In genomic region chr1:131688475-131688874, GRCm38 (mm10) we compare ENCODE assay signal across 8 mouse cellular contexts. TPM values are rescaled to one million over a fixed set of nuclear protein-coding genes. Genes with fewer than 3 reads are reported as not detected.
DNase-seq lines count a peak whose midpoint lies in the region; ATAC-seq and TF ChIP-seq lines count a peak whose summit lies in the region.

Gene Rab7b, plus strand, starts transcription at chr1:131688695.

- intact Hi-C loops in heart, adult 2 months (cut with DNase I), result no loop called here

- peak; percentile 68 for TF ChIP-seq POLR2A in heart, adult 2 months (IDR thresholded peaks at IDR 0.05; ENCODE audit: insufficient read depth, low read depth, low read length)
- TF ChIP-seq POLR2A in small intestine, adult 2 months (IDR thresholded peaks at IDR 0.05; ENCODE audit: low read depth, low read length), result no peak

- TF ChIP-seq EP300 in heart, adult 2 months (IDR thresholded peaks at IDR 0.05; ENCODE audit: insufficient read depth, low read depth, low read length), result no peak

- H3K79me2 ChIP-seq in heart, adult 2 months (replicated peaks; ENCODE audit: control insufficient read depth, insufficient read depth, low read length), result no peaks in the 10 kb centered on the region

- WGBS in heart, adult 2 months, result 46% methylated on average over 8 of the region's 8 CpGs
- WGBS in heart, embryonic 10.5 days, result 61% methylated on average over 8 of the region's 8 CpGs
- 44% methylated on average over 8 of the region's 8 CpGs for WGBS in embryonic facial prominence, embryonic 15.5 days
- 40% methylated on average over 8 of the region's 8 CpGs for WGBS in small intestine, adult 2 months
- WGBS in hindbrain, postnatal 0 days, result 59% methylated on average over 8 of the region's 8 CpGs

- peak within 1 kb of the TSS; percentile 39 for H3K4me3 ChIP-seq in heart, adult 2 months
- no peak within 1 kb of the TSS for H3K4me3 ChIP-seq in heart, embryonic 10.5 days
- H3K4me3 ChIP-seq in embryonic facial prominence, embryonic 15.5 days (replicated peaks), result peak within 1 kb of the TSS; percentile 30
- peak within 1 kb of the TSS; percentile 58 for H3K4me3 ChIP-seq in small intestine, adult 2 months (ENCODE audit: low read depth, low read length)
- H3K4me3 ChIP-seq in hindbrain, postnatal 0 days (ENCODE audit: low read length), result no peak within 1 kb of the TSS

- H3K4me1 ChIP-seq in heart, adult 2 months (ENCODE audit: control insufficient read depth, insufficient read depth, low read length), result no peaks in the 10 kb centered on the region; the same call in 1 of the 2 replicates
- peaks cover 19% of the 10 kb centered on the region for H3K4me1 ChIP-seq in heart, embryonic 10.5 days
- H3K4me1 ChIP-seq in embryonic facial prominence, embryonic 15.5 days, result peaks cover 21% of the 10 kb centered on the region
- 0 out of 2 replicates have a peak, but pooled peaks cover 3% of the 10 kb centered on the region for H3K4me1 ChIP-seq in small intestine, adult 2 months (ENCODE audit: control insufficient read depth, insufficient read depth, insufficient read length, low read length)
- H3K4me1 ChIP-seq in hindbrain, postnatal 0 days (ENCODE audit: insufficient read depth, low read length), result no peaks in the 10 kb centered on the region

- peak; percentile 79 to 80 for DNase-seq in heart, adult 2 months
- DNase-seq in heart, embryonic 10.5 days (ENCODE audit: low spot score), result no peak
- DNase-seq in kidney, postnatal 36 days, result peak; percentile 20 to 38
- DNase-seq in hindbrain, postnatal 0 days (ENCODE audit: low spot score), result no peak
- DNase-seq in left cerebral cortex, adult 8-10 months (ENCODE audit: low spot score in 2 of 2), result no peak
- DNase-seq in spleen, postnatal 14 days (ENCODE audit: low spot score in 2 of 2), result no peak

- H3K36me3 ChIP-seq in heart, adult 2 months (ENCODE audit: control insufficient read depth, insufficient read depth, low read length), result no peaks in the 10 kb centered on the region
- H3K36me3 ChIP-seq in heart, embryonic 10.5 days, result no peaks in the 10 kb centered on the region
- H3K36me3 ChIP-seq in embryonic facial prominence, embryonic 15.5 days, result no peaks in the 10 kb centered on the region
- no peaks in the 10 kb centered on the region for H3K36me3 ChIP-seq in small intestine, adult 2 months (ENCODE audit: control insufficient read depth, insufficient read depth, low read length)
- H3K36me3 ChIP-seq in hindbrain, postnatal 0 days (ENCODE audit: insufficient read depth, low read length), result no peaks in the 10 kb centered on the region

- no peak for ATAC-seq in embryonic facial prominence, embryonic 15.5 days (ENCODE audit: insufficient number of reproducible peaks, low FRiP score, low TSS enrichment, low read depth)
- ATAC-seq in hindbrain, postnatal 0 days, result no peak

- peak within 1 kb of the TSS; percentile 75 for H3K27ac ChIP-seq in heart, adult 2 months
- no peak within 1 kb of the TSS; the same call in 1 of the 2 replicates for H3K27ac ChIP-seq in heart, embryonic 10.5 days
- H3K27ac ChIP-seq in embryonic facial prominence, embryonic 15.5 days (replicated peaks), result peak within 1 kb of the TSS; percentile 87
- peak within 1 kb of the TSS; percentile 63 for H3K27ac ChIP-seq in small intestine, adult 2 months (ENCODE audit: insufficient read depth, low read depth, low read length)
- no peak within 1 kb of the TSS for H3K27ac ChIP-seq in hindbrain, postnatal 0 days

- no peaks in the 10 kb centered on the region for H3K27me3 ChIP-seq in heart, adult 2 months (ENCODE audit: control insufficient read depth, insufficient read depth, low read length)
- no peaks in the 10 kb centered on the region for H3K27me3 ChIP-seq in heart, embryonic 10.5 days (ENCODE audit: insufficient read depth, poor library complexity, severe bottlenecking)
- H3K27me3 ChIP-seq in embryonic facial prominence, embryonic 15.5 days, result no peaks in the 10 kb centered on the region
- H3K27me3 ChIP-seq in small intestine, adult 2 months (ENCODE audit: control insufficient read depth, insufficient read depth, low read length), result no peaks in the 10 kb centered on the region
- H3K27me3 ChIP-seq in hindbrain, postnatal 0 days (ENCODE audit: insufficient read depth, low read length), result no peaks in the 10 kb centered on the region

- no peaks in the 10 kb centered on the region for H3K9me3 ChIP-seq in heart, embryonic 10.5 days
- no peaks in the 10 kb centered on the region for H3K9me3 ChIP-seq in embryonic facial prominence, embryonic 15.5 days (replicated peaks)
- no peaks in the 10 kb centered on the region for H3K9me3 ChIP-seq in hindbrain, postnatal 0 days (ENCODE audit: low read length)

- peak within 1 kb of the TSS; percentile 27 for H3K4me2 ChIP-seq in embryonic facial prominence, embryonic 15.5 days (replicated peaks)
- no peak within 1 kb of the TSS for H3K4me2 ChIP-seq in hindbrain, postnatal 0 days (ENCODE audit: low read depth, low read length)

- no peak for TF ChIP-seq CTCF in heart, adult 2 months (IDR thresholded peaks at IDR 0.05)
- TF ChIP-seq CTCF in small intestine, adult 2 months (IDR thresholded peaks at IDR 0.05; ENCODE audit: extremely low read depth, insufficient read length, insufficient replicate concordance, low read depth, low read length), result no peak
- no peak for TF ChIP-seq CTCF in hindbrain, postnatal 0 days (IDR thresholded peaks at IDR 0.05; ENCODE audit: low read depth)

- H3K9ac ChIP-seq in heart, adult 2 months (ENCODE audit: low read depth, low read length), result peak within 1 kb of the TSS; percentile 43
- H3K9ac ChIP-seq in embryonic facial prominence, embryonic 15.5 days, result no peak within 1 kb of the TSS
- H3K9ac ChIP-seq in hindbrain, postnatal 0 days (replicated peaks; ENCODE audit: low read length), result no peak within 1 kb of the TSS

RNA-seq across cellular contexts. Expression of gene Rab7b, which starts in this region (rescaled TPM):
- total RNA-seq in heart, adult 2 months (2021), result 1 to 10 TPM; 3.0 to 3.5 TPM
- 3.7 and 3.9 TPM in 2 replicates for polyA plus RNA-seq in heart, adult 2 months (2012; rRNA removed)
- 0.58 and 0.79 TPM in 2 replicates for polyA plus RNA-seq in heart, embryonic 10.5 days (2016; fragmentation: Nextera tagmentation; extraction: Ambion mirVana)
- 17.0 and 19.2 TPM in 2 replicates for polyA plus RNA-seq in embryonic facial prominence, embryonic 15.5 days (2015; fragmentation: Nextera tagmentation; extraction: Ambion mirVana)
- 0.96 and 1.5 TPM in 2 replicates for polyA plus RNA-seq in small intestine, adult 2 months (2012; rRNA removed)
- total RNA-seq in hindbrain, postnatal 0 days (2014; rRNA removed), result 0.10 and 2.8 TPM in 2 replicates
- polyA plus RNA-seq in hindbrain, postnatal 0 days (2015; fragmentation: Nextera tagmentation; extraction: Ambion mirVana), result 1.2 and 1.6 TPM in 2 replicates
- total RNA-seq in left cerebral cortex, adult 8-10 months (2022), result 1 to 10 TPM; 1.2 to 7.3 (median 3.3) TPM

Comparison
In these comparisons a context has a peak if more than half of its experiments do, and no peak if none do; other contexts are left out.
1. DNase-seq: peak in heart, adult 2 months (2 of 2) and kidney, postnatal 36 days (2 of 2); none in heart, embryonic 10.5 days (single experiment), hindbrain, postnatal 0 days (single experiment), left cerebral cortex, adult 8-10 months (0 of 2) and spleen, postnatal 14 days (0 of 2).
2. H3K27ac ChIP-seq: peak in heart, adult 2 months (single experiment), embryonic facial prominence, embryonic 15.5 days (single experiment) and small intestine, adult 2 months (single experiment); none in heart, embryonic 10.5 days (single experiment) and hindbrain, postnatal 0 days (single experiment).
3. H3K4me3 ChIP-seq: peak in heart, adult 2 months (single experiment), embryonic facial prominence, embryonic 15.5 days (single experiment) and small intestine, adult 2 months (single experiment); none in heart, embryonic 10.5 days (single experiment) and hindbrain, postnatal 0 days (single experiment).